Mouse (Mus musculus) large intestine, adult 2 months (tissue): Measurements from ENCODE around the gene Gm49383. TPM values are rescaled to one million over a fixed set of nuclear protein-coding genes. Genes with fewer than 3 reads are reported as not detected.

Experiments used
- DNase-seq: peaks from one replicate; pipeline ENCODE4 v3.0.0-alpha.2; 2012; ENCODE audit warnings: low read depth, low spot score
- WGBS: fragments of 180-500 bp; shearing (Covaris S2); methylation state at CpG from one replicate; pipeline ENCODE4 v1.1.7; 2018; 5-methylcytosine and 5-hydroxymethylcytosine counted together
- polyA plus RNA-seq: library from polyadenylated mRNA; depleted of rRNA; stranded (reverse); fragments of >200 nt; gene quantifications from 2 replicates; pipeline ENCODE4 v1.2.3, GENCODE M21; 2012

The Gm49383 gene
- polyA plus RNA-seq, 1 experiment = 3.6 TPM

- WGBS = 80% methylated on average over 16 of the region's 16 CpGs
- DNase-seq = no peak
These were observed 7.3 kb upstream of the Gm49383 start, which contains the start of gene Gm49384 for GRCm38 (mm10) chr12:69204052-69204833. Gene Gm49384 (minus strand): TSS chr12:69204267.

- DNase-seq = peak; percentile 58
These were observed 2.1 kb upstream of the Gm49383 start for GRCm38 (mm10) chr12:69198985-69199384.

- no peak for DNase-seq
- under 1% methylated on average over 18 of the region's 18 CpGs for WGBS
These were observed 1.2 kb upstream of the Gm49383 start, which contains the start of gene Dnaaf2 for GRCm38 (mm10) chr12:69198164-69198535. Gene Dnaaf2 (minus strand): TSS chr12:69198429.

- DNase-seq = no peak
- under 1% methylated on average over 94 of the region's 94 CpGs for WGBS
These were observed 667 bp upstream of the Gm49383 start for GRCm38 (mm10) chr12:69197378-69198163.

GRCm38 (mm10) chr12:69192637-69193036, 4.3 kb downstream of the Gm49383 start:
- no peak for DNase-seq
- 86% methylated on average over 2 of the region's 2 CpGs for WGBS

- no peak for DNase-seq
- WGBS = 92% methylated on average over 5 of the region's 5 CpGs
These were observed 5.5 kb downstream of the Gm49383 start for GRCm38 (mm10) chr12:69191396-69191795.

GRCm38 (mm10) chr12:69190522-69190921, 6.4 kb downstream of the Gm49383 start:
- DNase-seq = no peak
- WGBS = 97% methylated on average over 1 of the region's 1 CpGs

GRCm38 (mm10) chr12:69190074-69190473, 6.8 kb downstream of the Gm49383 start:
- no peak for DNase-seq
- 82% methylated on average over 9 of the region's 9 CpGs for WGBS

- 26% methylated on average over 5 of the region's 5 CpGs for WGBS
- DNase-seq = no peak
These were observed 10.0 kb downstream of the Gm49383 start for GRCm38 (mm10) chr12:69186811-69187471.

GRCm38 (mm10) chr12:69185371-69185770, 11.5 kb downstream of the Gm49383 start:
- WGBS = 45% methylated on average over 7 of the region's 7 CpGs
- DNase-seq = no peak

GRCm38 (mm10) chr12:69184342-69185295, 12.3 kb downstream of the Gm49383 start:
- 1% methylated on average over 82 of the region's 86 CpGs for WGBS
- no peak for DNase-seq

GRCm38 (mm10) chr12:69183583-69184308, 13.2 kb downstream of the Gm49383 start, which contains the start of the genes Rpl36al and Mgat2:
Gene Rpl36al (minus strand): TSS chr12:69184083.
Gene Mgat2 (plus strand): TSS chr12:69184157.
- WGBS = under 1% methylated on average over 83 of the region's 84 CpGs
- peak; percentile 93 for DNase-seq

GRCm38 (mm10) chr12:69181800-69182199, 15.1 kb downstream of the Gm49383 start:
- DNase-seq = no peak
- WGBS = 82% methylated on average over 4 of the region's 4 CpGs

GRCm38 (mm10) chr12:69179371-69179770, 17.5 kb downstream of the Gm49383 start:
- no peak for DNase-seq
- WGBS = 80% methylated on average over 12 of the region's 12 CpGs

GRCm38 (mm10) chr12:69177526-69177925, 19.4 kb downstream of the Gm49383 start:
- DNase-seq = no peak
- WGBS = 82% methylated on average over 3 of the region's 3 CpGs

- no peak for DNase-seq
- WGBS = 47% methylated on average over 3 of the region's 3 CpGs
These were observed 20.9 kb downstream of the Gm49383 start for GRCm38 (mm10) chr12:69175975-69176374.

- 93% methylated on average over 2 of the region's 2 CpGs for WGBS
- DNase-seq = no peak
These were observed 25.6 kb downstream of the Gm49383 start for GRCm38 (mm10) chr12:69171307-69171706.

GRCm38 (mm10) chr12:69168461-69169106, 28.3 kb downstream of the Gm49383 start, which contains the start of gene Lrr1:
Gene Lrr1 (plus strand): TSS chr12:69168814.
- DNase-seq = no peak

More at GRCm38 (mm10) chr12:69168461-69169106, 28.3 kb downstream of the Gm49383 start, which contains the start of gene Lrr1:
- under 1% methylated on average over 40 of the region's 40 CpGs for WGBS
